Mouse (Mus musculus) fat pad, adult 2 months (tissue): ENCODE data around the gene Lta.
"Not testable (repeated sequence)": the region's sequence is repeated elsewhere in the genome, so short reads cannot be mapped to it uniquely, and the experiment has no call there.

ENCODE experiments used
- DNase-seq: peaks from one replicate; pipeline ENCODE4 v3.0.0-alpha.2; 2011; ENCODE audit warnings: low read depth, low spot score; ENCODE audit errors: extremely low read depth

The Lta gene

DNA sequence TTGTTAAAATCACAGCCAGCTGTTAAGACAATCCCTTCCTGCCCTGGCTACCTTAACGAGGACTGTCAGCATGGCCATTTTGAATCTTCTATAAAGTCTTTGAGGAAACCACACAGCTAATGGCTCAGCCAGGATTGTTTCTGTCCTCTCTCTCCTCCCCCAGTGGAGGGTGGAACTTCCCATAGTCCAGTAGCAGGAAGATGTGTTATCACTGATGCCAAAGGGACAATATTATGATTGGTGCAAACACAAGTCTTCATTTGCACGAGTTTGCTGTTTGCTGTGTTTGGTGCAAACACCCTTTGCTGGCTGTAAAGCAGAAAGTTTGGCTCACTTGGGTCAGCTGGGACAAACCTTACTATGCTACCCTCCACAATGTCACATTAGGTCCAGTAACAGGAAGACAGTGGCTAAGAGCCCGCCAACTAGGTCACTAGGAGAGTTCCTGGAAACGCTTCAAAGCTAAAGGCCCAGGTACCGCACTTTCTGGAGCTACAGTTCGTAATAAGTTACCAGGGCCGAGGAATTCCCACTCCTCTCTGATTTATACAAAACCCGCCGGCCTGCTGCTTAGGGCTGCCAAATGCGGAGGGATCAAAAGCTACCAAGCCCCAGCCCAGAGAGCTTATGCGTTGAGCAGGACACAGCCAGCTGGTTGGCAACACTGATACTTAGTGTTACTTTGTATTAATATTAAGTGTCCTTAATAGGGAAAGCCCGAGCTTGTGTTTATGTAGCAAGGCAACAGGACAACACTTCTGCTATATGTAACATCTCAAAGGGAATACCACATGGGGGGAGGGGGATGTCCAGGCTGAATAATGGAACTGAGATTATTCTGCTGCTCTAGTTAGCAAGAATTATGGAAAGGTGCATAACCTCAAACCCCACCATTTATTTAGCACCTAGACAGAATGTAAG is 35.5 kb upstream of the Lta start:
- DNase-seq = no peak

DNA sequence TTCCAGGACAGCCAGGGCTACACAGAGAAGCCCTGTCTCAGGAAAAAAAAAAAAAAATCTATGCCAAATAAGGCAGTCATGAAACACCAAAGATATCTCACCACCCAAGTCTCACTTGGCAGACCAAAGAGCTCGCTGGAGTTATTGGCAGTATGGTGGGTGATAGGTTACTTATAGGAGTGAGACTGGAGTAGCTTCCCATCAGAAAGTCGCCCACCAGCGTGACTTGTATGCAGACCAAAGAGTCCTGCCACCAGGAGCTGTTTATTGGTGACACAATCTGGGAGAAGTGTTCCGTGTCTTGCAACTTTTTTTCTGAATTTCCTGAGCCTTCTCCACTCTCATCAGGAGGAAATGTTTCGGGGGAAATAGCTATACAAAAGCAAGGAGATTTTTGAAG is 34.5 kb upstream of the Lta start:
- no peak for DNase-seq

DNA sequence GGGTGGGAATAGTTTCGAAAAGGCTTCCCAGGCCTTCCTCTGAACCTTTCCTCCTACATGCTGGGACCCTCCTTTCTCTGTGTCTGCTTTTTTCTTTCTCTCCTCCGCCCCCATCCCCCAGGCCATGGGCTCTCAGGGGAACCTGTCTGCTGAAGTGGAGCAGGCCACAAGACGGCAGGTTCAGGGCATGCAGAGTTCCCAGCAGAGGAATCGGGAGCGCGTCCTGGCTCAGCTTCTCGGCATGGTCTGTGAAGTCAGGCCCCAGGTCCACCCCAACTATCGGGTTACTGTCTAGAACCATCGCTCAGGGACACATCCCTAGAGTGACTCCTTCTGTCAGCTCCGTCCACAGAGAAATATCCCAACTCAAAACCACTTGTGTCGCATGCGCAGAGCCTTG is 32.4 kb upstream of the Lta start:
- no peak for DNase-seq

DNA sequence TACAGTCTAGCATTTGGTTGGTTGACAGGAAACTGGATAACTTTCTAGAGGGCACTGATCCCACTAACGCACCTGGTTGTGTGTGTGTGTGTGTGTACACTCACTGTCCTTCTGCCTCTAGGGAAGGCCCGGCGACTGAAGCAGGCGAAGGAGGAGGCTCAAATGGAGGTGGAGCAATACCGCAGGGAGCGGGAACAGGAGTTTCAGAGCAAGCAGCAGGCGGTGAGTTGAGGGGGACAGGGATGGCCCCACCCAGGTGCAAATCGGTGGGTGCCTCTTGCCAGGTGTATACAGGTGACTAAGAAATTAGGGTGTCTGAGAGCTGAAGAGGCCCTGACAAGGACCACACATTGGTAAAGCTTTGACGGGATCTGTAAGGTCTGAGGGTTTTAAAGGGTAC is 31.8 kb upstream of the Lta start:
- no peak for DNase-seq

DNA sequence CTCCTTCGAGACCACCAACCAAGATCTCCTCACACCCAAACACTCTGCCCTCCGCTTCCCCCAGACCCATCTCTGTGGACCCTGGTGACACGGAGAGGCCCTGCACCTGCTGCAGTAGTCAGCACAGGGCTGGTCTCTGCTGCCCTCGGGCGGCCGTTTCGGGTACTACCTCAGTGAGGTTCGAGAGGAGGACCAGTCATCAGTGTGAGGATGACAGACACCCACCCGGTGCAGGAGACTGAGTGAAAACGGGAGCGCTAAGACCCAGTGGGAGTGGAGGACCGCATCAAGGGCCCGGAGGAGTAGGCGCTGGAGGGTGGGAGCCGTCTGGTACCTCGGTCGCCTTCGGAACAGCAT is 31.2 kb upstream of the Lta start:
- DNase-seq = no peak

DNA sequence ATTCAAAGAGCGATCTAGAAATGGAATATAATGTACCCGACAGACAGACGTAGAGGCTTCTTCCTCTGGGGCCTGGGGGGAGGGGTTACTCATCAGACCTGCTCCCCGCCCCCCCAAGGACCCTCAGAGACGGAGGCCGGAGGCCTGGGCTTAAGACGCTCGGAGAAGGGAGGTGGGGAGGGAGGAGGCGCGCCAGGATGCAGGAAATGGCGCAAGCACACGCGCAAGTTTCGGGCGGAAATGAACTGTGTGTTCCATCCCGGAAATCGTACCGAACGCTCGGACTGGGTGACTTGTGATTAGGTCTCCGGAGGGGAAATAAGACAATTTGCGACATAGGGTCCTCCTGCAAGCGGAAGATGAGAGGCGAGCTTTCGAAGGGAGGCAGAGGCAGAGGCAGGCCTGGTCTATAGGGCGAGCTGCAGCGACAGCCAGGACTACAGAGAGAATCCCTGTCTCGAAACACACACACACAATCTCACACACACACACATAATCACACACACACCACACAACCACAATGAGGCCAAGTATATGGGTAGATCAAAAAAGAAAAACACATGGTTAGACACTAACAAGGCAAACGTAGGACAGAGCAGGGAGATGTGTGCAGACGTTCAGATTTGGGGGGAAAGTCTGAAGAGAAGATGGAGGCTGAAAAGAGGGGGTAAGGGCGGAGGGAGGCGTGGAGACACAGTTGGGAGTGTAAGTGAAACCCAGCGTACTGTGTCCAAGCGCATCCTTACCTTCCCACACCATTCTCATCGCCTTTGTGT is 30.7 kb upstream of the Lta start, which contains the start of gene Nfkbil1:
Gene Nfkbil1 (minus strand): TSS at position 179 of the 776 bp plus-strand sequence.
- peak; percentile 45 for DNase-seq

DNA sequence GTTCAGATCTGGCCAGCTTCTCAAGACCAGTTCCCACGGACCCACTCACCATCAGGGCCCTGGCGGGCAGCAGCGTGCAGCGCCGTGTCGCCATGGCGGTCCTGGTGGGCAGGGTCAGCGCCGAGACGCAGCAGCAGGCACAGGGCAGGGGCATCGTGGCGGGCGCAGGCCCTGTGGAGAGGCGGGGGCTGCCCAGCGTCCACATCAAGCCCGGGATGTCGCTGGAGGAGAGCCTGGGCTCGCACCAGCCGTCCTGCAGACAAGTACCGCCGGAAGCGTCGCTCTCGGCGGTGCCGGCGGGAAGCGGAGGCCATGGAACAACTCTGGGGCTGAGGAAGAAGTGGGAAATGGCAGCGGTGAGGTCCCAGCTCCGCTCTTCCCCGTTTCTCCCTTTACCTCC is 29.8 kb upstream of the Lta start:
- DNase-seq = no peak

DNA sequence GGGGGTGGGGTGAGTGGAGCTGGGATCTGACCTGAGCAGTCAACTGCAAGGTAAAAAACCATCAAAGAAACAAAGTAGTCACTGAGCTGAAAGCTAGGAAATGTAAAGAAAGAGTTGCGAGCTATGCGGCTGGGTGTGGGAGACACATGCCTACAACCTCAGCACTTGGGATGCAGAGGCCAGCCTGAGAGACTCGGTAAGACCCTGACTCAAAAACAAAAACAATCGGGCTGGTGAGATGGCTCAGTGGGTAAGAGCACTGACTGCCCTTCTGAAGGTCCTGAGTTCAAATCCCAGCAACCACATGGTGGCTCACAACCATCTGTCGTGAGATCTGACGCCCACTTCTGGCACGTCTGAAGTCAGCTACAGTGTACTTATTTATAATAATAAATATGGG is 28.9 kb upstream of the Lta start:
- not testable (repeated sequence) for DNase-seq

DNA sequence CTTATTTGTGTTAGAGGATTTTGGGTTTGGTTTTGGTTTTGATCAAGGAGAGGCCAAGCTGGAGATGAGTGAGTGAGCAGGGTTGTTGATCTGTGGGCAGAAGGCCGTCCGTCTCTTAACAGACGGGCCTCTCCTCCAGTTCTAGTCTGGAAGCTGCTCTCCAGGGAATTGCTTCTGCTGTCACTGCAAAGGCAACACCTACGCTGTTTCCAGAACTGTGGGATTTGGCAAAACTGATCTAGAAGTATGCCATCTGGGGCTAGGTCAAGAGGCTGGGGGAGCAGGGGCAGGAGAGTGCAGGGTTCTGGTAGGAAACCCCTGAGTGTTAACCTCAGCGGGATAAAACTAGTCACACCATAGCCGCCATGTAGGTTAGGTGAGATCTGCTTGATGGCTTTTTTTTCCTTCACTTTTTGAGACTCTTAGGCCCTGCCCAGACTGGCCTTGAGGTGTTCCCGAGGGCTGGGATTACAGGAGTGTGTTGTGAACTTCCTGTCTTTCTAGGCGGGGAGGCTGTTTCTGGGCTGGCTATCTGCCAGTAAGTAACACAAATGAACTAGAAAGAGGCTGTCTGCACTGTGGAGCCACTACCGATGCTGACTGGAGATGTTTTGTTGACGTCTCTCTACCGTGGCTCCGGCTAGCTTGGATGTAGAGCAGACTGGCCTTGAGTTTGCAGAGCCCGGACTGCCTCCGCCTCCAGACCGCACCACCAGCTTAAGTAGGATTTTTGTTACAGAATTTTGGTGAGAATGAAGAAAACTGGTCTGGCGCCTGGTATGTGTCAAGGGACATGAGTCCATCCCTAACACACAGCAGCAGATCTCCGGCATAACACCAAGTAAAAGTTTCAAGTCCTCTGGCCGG is 28.2 kb upstream of the Lta start, which contains the start of gene Atp6v1g2:
Gene Atp6v1g2 (plus strand): TSS at position 547 of the 867 bp plus-strand sequence.
- DNase-seq = no peak

DNA sequence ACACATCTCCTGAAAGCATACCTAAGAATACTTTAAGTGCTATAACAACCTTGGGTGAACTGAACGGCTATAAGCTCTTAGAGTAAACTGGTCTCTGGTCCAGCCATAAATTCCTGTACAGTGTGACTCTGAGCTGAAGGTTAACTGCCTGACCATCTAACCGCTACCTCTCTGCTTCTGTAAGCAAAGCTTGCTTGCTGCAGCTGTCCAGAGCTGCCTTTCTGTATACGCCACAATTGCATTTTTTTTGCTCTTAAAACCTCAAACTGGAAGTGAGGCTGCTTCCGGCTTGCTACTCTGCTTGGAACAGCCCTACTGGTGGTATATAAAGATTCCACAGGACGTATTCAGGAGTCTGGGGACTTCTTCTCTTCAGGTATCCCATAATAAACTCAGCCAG is 27.5 kb upstream of the Lta start:
- DNase-seq = no peak

DNA sequence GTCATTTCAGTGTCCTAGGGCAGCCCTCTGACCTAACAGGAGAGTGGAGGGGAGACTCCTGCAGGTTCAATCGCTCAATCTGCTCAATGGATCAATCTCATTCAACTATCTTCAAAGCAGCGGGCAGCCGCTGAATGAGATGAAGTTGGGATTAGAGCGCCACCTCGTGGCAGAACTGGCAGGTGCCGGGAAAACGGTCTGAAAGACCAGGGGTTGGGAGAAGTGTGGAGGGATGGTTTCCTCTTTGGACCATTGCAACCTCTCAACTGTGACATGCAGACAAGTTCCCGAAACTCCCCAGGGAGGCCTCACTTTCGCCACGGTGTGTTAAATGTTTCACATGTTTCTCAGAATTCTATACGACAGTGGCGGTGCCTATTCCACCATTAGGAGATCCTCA is 26.9 kb upstream of the Lta start:
- DNase-seq = no peak

DNA sequence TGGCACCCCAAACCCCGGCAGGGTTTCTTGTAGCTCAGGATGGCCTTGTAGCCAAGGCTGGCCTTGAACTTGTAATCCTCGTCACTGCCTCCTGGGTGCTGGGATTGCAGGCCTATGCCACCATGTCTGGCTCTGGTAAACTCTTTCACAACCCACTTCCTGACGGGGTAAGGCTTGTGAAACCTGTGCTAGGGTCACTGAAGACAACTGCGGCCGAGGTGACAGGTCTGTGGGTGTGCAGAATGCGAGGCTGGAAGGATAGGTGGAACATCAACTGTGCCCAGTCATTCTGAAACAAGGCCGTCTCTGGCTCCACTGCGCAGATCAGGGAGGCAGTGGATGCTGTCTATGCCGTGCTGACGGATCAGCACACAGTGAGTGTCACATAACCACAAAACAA is 25.9 kb upstream of the Lta start:
- no peak for DNase-seq

DNA sequence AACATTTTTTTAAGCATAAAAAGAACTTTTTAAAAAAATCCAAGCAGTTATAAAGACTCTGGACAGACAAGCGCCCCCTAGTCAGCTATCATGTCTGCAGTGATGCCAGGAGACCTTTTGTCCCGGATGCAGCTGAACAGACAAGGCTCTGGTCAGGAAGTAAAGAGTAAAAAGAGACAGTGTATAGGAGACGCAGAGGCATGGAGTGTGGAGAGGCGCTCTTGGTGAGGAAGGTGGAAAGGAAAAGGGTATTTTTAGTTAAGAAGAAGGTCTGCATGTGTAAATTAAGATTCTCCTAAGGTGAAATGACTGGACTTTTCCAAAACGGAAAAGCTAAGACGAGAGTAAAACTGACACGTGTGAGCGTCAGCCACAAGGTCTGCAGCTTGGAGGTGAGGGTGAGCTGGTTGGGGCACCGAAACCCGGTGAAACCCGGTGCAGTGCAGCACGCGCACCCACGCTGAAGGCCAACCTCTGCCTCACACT is 21.5 kb upstream of the Lta start:
- DNase-seq = no peak

DNA sequence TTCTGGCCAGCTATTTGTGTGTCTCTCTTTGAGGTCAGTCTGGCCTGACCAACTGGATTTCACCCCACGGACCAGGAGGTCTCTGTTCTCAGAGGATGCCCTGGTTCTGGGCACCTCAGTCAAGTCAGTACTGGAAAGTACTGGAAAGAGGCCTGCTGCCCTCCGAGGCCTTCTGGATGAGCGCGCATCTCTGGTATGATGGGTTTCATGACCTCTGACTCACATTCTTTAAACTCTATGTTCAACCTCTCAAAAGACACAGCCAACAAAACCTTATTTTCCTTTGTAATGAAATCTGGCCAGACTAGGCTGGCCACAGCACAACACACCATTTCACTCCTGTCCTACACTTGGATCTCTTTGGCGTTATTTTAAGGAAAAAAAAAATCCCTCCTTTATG is 20.3 kb upstream of the Lta start:
- DNase-seq = no peak

DNA sequence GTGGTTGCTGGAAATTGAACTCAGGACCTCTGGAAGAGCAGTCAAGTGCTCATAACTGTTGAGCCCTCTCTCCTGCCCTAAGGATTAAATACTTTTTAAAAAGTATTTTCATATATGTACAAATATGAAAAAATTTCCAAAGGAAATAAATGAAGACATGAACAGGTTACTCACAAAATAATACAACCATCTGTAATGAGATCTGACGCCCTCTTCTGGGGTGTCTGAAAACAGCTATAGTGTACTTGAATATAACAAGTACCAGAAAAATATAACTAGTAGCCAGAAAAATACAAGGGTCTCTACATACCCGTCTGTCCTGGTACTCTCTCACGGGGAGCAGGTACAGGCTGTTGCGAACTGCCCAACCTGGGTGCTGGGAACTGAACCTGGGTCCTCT is 19.5 kb upstream of the Lta start:
- no peak for DNase-seq

DNA sequence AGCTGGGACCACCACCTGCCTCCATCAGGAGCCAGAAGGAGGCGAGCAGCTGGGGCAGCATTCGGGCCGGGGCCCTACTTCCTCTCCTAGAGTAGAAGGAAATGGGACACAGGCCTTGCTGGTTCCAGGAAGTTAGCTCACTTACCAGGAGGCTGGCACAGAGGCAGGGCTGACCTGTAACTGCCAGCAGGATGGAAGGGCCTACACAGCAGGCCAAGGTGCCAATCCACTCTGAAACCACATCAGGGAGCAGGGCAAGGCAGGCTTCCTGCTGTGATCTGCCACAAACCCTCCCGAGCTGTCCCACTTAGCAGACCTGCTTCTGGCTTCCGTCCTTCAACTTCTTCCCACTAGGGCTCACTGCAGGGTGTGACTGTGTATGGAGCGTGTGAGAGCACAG is 17.1 kb upstream of the Lta start:
- no peak for DNase-seq

DNA sequence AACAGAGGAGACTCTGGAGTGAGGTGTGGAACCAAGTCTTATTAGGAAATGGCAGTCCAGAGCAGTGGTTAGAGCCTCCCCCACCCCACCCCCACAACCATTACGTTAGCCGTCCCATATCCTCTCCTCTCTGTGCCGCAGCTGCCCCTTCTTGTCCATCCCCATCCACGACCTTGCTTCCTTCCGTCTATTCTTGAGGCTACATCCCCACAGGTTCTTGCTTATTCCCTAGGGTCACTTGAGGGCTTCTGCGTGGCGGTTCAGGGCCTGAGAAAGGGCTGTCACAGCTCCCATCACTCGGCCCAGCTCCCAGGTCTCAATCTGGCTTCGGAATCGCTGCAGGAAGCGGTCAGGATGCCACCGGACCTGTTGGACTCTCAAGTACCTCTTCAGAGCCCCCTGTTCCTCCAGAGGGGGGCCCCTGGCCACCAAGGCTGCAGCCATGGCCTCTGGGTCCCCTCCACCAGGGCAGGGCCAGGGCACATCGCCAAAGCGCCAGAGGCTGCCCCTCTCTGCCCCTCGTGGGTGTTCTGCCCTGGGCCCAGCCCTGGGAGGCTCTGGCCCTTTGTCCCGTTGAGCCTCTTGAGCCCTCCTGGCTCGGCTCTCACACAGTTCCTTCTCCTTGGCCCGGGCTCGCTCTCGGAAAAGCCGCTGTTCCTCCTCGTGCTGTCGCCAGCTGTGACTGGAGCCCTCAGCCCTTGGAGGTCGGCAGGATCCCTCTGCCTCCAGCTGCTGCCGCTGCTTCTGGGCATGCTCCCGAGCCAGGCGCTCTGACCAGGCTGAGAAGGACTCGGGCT is 15.2 kb upstream of the Lta start, which contains the start of gene Gm16181:
Gene Gm16181 (plus strand): TSS at position 679 of the 797 bp plus-strand sequence.
- DNase-seq = no peak

DNA sequence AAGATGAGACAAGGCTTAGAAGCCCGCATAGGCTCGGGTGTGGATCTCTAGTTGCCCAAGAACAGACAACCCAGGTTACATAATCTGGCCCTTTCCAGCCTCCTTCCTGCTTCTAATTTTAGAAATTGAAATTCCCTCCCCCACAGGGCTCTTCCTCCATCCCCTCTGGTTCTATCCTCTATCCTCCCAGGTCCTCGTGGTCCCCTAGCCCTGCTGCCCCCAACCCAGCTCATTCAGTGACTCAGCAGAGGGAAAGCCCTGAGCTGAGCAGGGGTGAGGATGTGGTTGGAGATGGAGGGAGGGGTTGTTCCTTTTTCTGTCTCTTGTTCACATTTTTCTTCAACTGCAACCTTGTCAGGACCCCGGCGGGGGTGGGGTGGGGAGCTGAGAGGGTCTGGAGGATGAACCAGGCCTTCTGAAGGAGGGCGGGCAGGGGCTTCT is 14.5 kb upstream of the Lta start:
- DNase-seq = no peak

DNA sequence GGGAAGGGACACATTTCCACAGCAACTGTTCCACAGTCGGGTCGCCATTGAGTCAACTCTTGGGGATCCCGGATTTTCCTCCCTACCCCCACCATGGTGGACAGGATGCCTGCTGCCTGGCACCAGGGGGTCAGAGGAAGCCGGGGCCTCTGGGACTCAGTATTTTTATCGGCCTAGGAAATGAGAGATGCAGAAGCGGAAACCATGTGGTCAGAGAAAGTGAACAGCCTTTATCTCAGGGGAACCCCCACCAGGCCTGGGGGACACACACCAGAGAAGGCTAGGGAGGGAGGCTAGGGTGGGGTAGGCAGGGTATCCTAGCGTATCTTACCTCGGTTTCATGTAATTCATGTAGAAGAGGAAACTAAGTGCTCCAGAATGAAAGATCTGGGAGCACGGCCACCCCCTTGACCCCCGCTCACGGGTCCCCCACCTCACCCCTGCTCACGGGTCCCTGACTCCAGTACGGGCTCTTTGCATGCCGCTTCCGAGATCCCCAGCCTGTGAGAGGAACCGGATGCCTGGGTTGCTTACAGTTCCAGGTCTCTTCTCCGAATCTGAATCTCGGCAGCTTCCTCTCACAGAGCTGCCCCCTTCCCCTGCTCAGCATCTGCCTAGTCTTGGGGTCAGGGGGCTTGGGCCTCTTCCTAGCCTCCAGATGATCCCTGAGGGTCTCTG is 13.5 kb upstream of the Lta start:
- no peak for DNase-seq

DNA sequence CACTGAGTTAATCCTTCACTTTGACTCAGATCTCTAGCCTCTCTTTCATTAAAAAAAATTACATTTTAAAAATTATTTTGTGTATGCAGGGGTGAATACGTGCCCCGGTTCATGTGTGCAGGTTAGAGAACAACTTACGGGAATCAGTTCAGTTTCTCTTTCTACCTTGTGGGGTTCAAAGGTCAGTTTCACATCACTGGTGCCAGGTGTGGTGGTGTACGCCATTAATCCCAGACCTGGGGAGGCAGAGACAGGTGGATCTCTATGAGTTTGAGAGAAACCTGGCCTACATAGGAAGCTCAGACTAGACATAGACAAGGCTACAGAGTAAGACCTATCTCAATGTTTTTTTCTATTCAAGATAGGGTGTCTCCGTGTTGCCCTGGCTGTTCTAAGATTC is 7.9 kb upstream of the Lta start:
- no peak for DNase-seq
